Mouse (Mus musculus) mesoderm, embryonic 11.5 days (tissue): ENCODE data around the gene Timeless.
"Not testable (repeated sequence)": the region's sequence is repeated elsewhere in the genome, so short reads cannot be mapped to it uniquely, and the experiment has no call there.

Experiments
- DNase-seq: peaks from one replicate; pipeline ENCODE4 v3.0.0-alpha.2; 2012; ENCODE audit warnings: low read depth, low spot score

Timeless gene

GRCm38 (mm10) chr10:128255925-128256324 lies 24.1 kb downstream of the Timeless start:
- no peak for DNase-seq

- DNase-seq, result no peak
Measured at GRCm38 (mm10) chr10:128256328-128256727, 24.5 kb downstream of the Timeless start.

GRCm38 (mm10) chr10:128258953-128259352 lies 27.1 kb downstream of the Timeless start:
- no peak for DNase-seq

- no peak for DNase-seq
Measured at GRCm38 (mm10) chr10:128259946-128260345, 28.1 kb downstream of the Timeless start.

- DNase-seq, result not testable (repeated sequence)
Measured at GRCm38 (mm10) chr10:128260376-128260775, 28.5 kb downstream of the Timeless start.

GRCm38 (mm10) chr10:128262300-128262699 lies 30.4 kb downstream of the Timeless start:
- DNase-seq, result no peak

GRCm38 (mm10) chr10:128263393-128264310 lies 31.8 kb downstream of the Timeless start:
- no peak for DNase-seq

GRCm38 (mm10) chr10:128268371-128268770 lies 36.5 kb downstream of the Timeless start, which contains the start of gene Apof:
Gene Apof, plus strand, starts transcription at chr10:128268671.
- no peak for DNase-seq

GRCm38 (mm10) chr10:128269206-128269910 lies 37.5 kb downstream of the Timeless start:
- no peak for DNase-seq

- DNase-seq, result peak; percentile 98
Measured at GRCm38 (mm10) chr10:128270287-128270841, 38.5 kb downstream of the Timeless start, which contains the start of gene Stat2. Gene Stat2, plus strand, starts transcription at chr10:128270559.

GRCm38 (mm10) chr10:128270866-128271265 lies 39.0 kb downstream of the Timeless start:
- DNase-seq, result peak; percentile 4

- no peak for DNase-seq
Measured at GRCm38 (mm10) chr10:128271883-128272282, 40.0 kb downstream of the Timeless start.

- DNase-seq, result not testable (repeated sequence)
Measured at GRCm38 (mm10) chr10:128272819-128273439, 41.1 kb downstream of the Timeless start.

- DNase-seq, result not testable (repeated sequence)
Measured at GRCm38 (mm10) chr10:128275374-128275773, 43.5 kb downstream of the Timeless start.

GRCm38 (mm10) chr10:128278158-128278557 lies 46.3 kb downstream of the Timeless start:
- DNase-seq, result no peak

- DNase-seq, result no peak
Measured at GRCm38 (mm10) chr10:128280943-128281342, 49.1 kb downstream of the Timeless start.

- DNase-seq, result no peak
Measured at GRCm38 (mm10) chr10:128281682-128282081, 49.8 kb downstream of the Timeless start.

GRCm38 (mm10) chr10:128282886-128283450 lies 51.1 kb downstream of the Timeless start:
- DNase-seq, result no peak

GRCm38 (mm10) chr10:128283604-128284579 lies 52.0 kb downstream of the Timeless start:
- peak; percentile 69 for DNase-seq

GRCm38 (mm10) chr10:128290594-128290993 lies 58.7 kb downstream of the Timeless start:
- DNase-seq, result not testable (repeated sequence)
